Mouse (Mus musculus) CH12.LX (cell line): ENCODE measurements around the gene Rrp1. TPM values are rescaled to one million over a fixed set of nuclear protein-coding genes. Genes with fewer than 3 reads are reported as not detected.
A peak's percentile ranks its signal among the peaks of the same experiment; 100 is the strongest.

Experiments used
- DNase-seq: peaks from one replicate; pipeline ENCODE4 v3.0.0-alpha.2; 2013; ENCODE audit errors: extremely low read depth
- H3K27ac ChIP-seq: 2 replicates; pipeline ENCODE4 v1.5.1; 2012; ENCODE audit warnings: low read depth, mild to moderate bottlenecking, control low read depth, moderate library complexity; ENCODE audit not compliant: insufficient read depth
- H3K27me3 ChIP-seq: replicated peaks from 2 replicates; pipeline ENCODE3; 2012; ENCODE audit warnings: inconsistent platforms
- H3K36me3 ChIP-seq, 2 experiments: replicated peaks in 1 of 2; 2 replicates each; pipeline versions ENCODE3 to v1.6.1; 2012; ENCODE audit warnings: inconsistent platforms in 1 of 2, low read length in 1 of 2, mild to moderate bottlenecking in 1 of 2, mixed read lengths in 1 of 2, moderate library complexity in 1 of 2; ENCODE audit not compliant: control insufficient read depth in 1 of 2, insufficient read depth in 1 of 2
- H3K4me1 ChIP-seq, 2 experiments: 2 replicates each; pipeline ENCODE4 v1.6.1; 2012; ENCODE audit warnings: inconsistent platforms in 1 of 2, moderate library complexity in 1 of 2; ENCODE audit not compliant: insufficient read depth in 2 of 2, control insufficient read depth in 1 of 2
- H3K4me2 ChIP-seq: 2 replicates; pipeline ENCODE4 v1.6.1; 2012; ENCODE audit warnings: low read depth, mild to moderate bottlenecking, control low read depth; ENCODE audit not compliant: poor library complexity, insufficient read depth, severe bottlenecking
- H3K4me3 ChIP-seq, 3 experiments: fragments of 150-350 bp in 1 of 3; sonication (generic) in 1 of 3; replicated peaks in 1 of 3; 2 replicates each; pipeline versions ENCODE3 to v1.5.1; 2011 to 2012; ENCODE audit warnings: low read depth in 2 of 3, low read length in 2 of 3, mild to moderate bottlenecking in 2 of 3, moderate library complexity in 2 of 3, control low read depth in 1 of 3, improper control_type of control experiment in 1 of 3, inconsistent platforms in 1 of 3, mixed read lengths in 1 of 3; ENCODE audit not compliant: poor library complexity in 1 of 3
- H3K79me2 ChIP-seq: replicated peaks from 2 replicates; pipeline ENCODE4 v1.6.1; 2012; ENCODE audit warnings: mild to moderate bottlenecking, moderate library complexity; ENCODE audit not compliant: control insufficient read depth, poor library complexity, insufficient read depth, severe bottlenecking; ENCODE audit errors: extremely low read depth
- H3K9ac ChIP-seq: 2 replicates; pipeline ENCODE4 v1.6.1; 2012; ENCODE audit warnings: low read depth, mild to moderate bottlenecking, control low read depth, moderate library complexity; ENCODE audit not compliant: insufficient read depth
- H3K9me3 ChIP-seq: replicated peaks from 2 replicates; pipeline ENCODE3; 2012; ENCODE audit warnings: low read length, inconsistent platforms, mixed read lengths
- CHD1 ChIP-seq: IDR thresholded peaks from 2 replicates; pipeline ENCODE4 v1.6.1; 2012; ENCODE audit warnings: low read depth, low read length, improper control_type of control experiment, inconsistent platforms
- E2F4 ChIP-seq: IDR thresholded peaks from 2 replicates; pipeline ENCODE4 v1.6.1; 2011; ENCODE audit warnings: low read depth, low read length, improper control_type of control experiment; ENCODE audit not compliant: insufficient replicate concordance
- EP300 ChIP-seq: IDR thresholded peaks from 2 replicates; pipeline ENCODE4 v1.6.1; 2011; ENCODE audit warnings: low read length, improper control_type of control experiment
- GABPA ChIP-seq: IDR thresholded peaks from 2 replicates; pipeline ENCODE4 v1.6.1; 2012; ENCODE audit warnings: low read depth, low read length, improper control_type of control experiment, inconsistent platforms; ENCODE audit not compliant: insufficient replicate concordance
- IRF4 ChIP-seq: IDR thresholded peaks from 2 replicates; pipeline ENCODE4 v1.6.1; 2014; ENCODE audit warnings: low read depth, mild to moderate bottlenecking, inconsistent platforms, low read length, improper control_type of control experiment
- JUN ChIP-seq: IDR thresholded peaks from 2 replicates; pipeline ENCODE4 v1.6.1; 2011; ENCODE audit warnings: low read depth, mild to moderate bottlenecking, low read length, improper control_type of control experiment, moderate library complexity; ENCODE audit not compliant: insufficient read depth
- JUND ChIP-seq: conservative IDR thresholded peaks from 2 replicates; pipeline ENCODE4 v1.6.1; 2011; ENCODE audit warnings: low read depth, low read length, improper control_type of control experiment
- KAT2A ChIP-seq: IDR thresholded peaks from 2 replicates; pipeline ENCODE4 v1.6.1; 2012; ENCODE audit warnings: low read length, improper control_type of control experiment, inconsistent platforms; ENCODE audit not compliant: insufficient replicate concordance
- MAFK ChIP-seq: IDR thresholded peaks from 2 replicates; pipeline ENCODE4 v1.6.1; 2011; ENCODE audit warnings: low read length, improper control_type of control experiment; ENCODE audit not compliant: insufficient replicate concordance
- MAX ChIP-seq: IDR thresholded peaks from 2 replicates; pipeline ENCODE4 v1.6.1; 2011; ENCODE audit warnings: low read length, improper control_type of control experiment
- MAZ ChIP-seq: IDR thresholded peaks from 2 replicates; pipeline ENCODE4 v1.6.1; 2012; ENCODE audit warnings: low read depth, mild to moderate bottlenecking, inconsistent platforms, low read length, improper control_type of control experiment, moderate library complexity
- MXI1 ChIP-seq: IDR thresholded peaks from 2 replicates; pipeline ENCODE4 v1.6.1; 2011; ENCODE audit warnings: mild to moderate bottlenecking, low read depth, low read length, improper control_type of control experiment
- MYC ChIP-seq: IDR thresholded peaks from 2 replicates; pipeline ENCODE4 v1.6.1; 2011; ENCODE audit warnings: low read depth, mild to moderate bottlenecking, improper control_type of control experiment, low read length
- NRF1 ChIP-seq: IDR thresholded peaks from 2 replicates; pipeline ENCODE4 v1.6.1; 2014; ENCODE audit warnings: low read depth, mild to moderate bottlenecking, inconsistent platforms, low read length, improper control_type of control experiment, moderate library complexity
- POLR2A ChIP-seq: IDR thresholded peaks from 2 replicates; pipeline ENCODE4 v1.6.1; 2011; ENCODE audit warnings: low read depth, mild to moderate bottlenecking, improper control_type of control experiment, low read length
- POLR2AphosphoS2 ChIP-seq: IDR thresholded peaks from 2 replicates; pipeline ENCODE4 v1.6.1; 2011; ENCODE audit warnings: low read depth, low read length, improper control_type of control experiment
- RAD21 ChIP-seq: IDR thresholded peaks from 2 replicates; pipeline ENCODE4 v1.6.1; 2011; ENCODE audit warnings: low read depth, mild to moderate bottlenecking, low read length, improper control_type of control experiment, moderate library complexity
- RCOR1 ChIP-seq: conservative IDR thresholded peaks from 2 replicates; pipeline ENCODE4 v1.6.1; 2012; ENCODE audit warnings: low read depth, mild to moderate bottlenecking, inconsistent platforms, low read length, improper control_type of control experiment
- TCF12 ChIP-seq: IDR thresholded peaks from 2 replicates; pipeline ENCODE4 v1.6.1; 2014; ENCODE audit warnings: low read depth, mild to moderate bottlenecking, inconsistent platforms, low read length, improper control_type of control experiment
- UBTF ChIP-seq: IDR thresholded peaks from 2 replicates; pipeline ENCODE4 v1.6.1; 2012; ENCODE audit warnings: low read depth, mild to moderate bottlenecking, inconsistent platforms, low read length, improper control_type of control experiment, moderate library complexity
- USF2 ChIP-seq: conservative IDR thresholded peaks from 2 replicates; pipeline ENCODE4 v1.6.1; 2011; ENCODE audit warnings: low read depth, low read length, improper control_type of control experiment
- ZNF384 ChIP-seq: IDR thresholded peaks from 2 replicates; pipeline ENCODE4 v1.6.1; 2012; ENCODE audit warnings: low read depth, low read length, improper control_type of control experiment, inconsistent platforms
- dilution Hi-C: fragments of 300-500 bp; cut with MboI; formaldehyde crosslinking; loops from 2 replicates; pipeline ENCODE4 v1.14.3; 2020; ENCODE audit warnings: low sequenced_read_pairs; ENCODE audit not compliant: extremely low pct_unique_long_range_greater_than_20kb, extremely low pct_ligation_motif_present
- in situ Hi-C: fragments of 300-500 bp; cut with MboI; formaldehyde crosslinking; loops from 3 replicates; pipeline ENCODE4 v1.14.3; 2019; ENCODE audit warnings: low sequenced_read_pairs, low pct_ligation_motif_present, low pct_unique_long_range_greater_than_20kb, mixed read lengths
- polyA plus RNA-seq: library from polyadenylated mRNA; unstranded; fragments of >175 nt; gene quantifications from 2 replicates; pipeline ENCODE4 v1.2.1, GENCODE M21; 2012; ENCODE audit warnings: low read depth; ENCODE audit not compliant: insufficient read length
- total RNA-seq, 2 experiments: library from RNA; depleted of rRNA; stranded (reverse); fragments of 300-350 nt in 1 of 2; fragments of >200 nt in 1 of 2; gene quantifications; 2 replicates each; pipeline ENCODE4 v1.2.3; 2012 to 2014

Gene Rrp1
- total and polyA plus RNA-seq, 3 experiments = 138 to 327 (median 189) TPM

- H3K4me3 ChIP-seq = peak overlapping the region; percentile 97 to 99 (median 98)
- no peak for DNase-seq
- dilution Hi-C loops (no loop called here), in situ Hi-C loops (no loop called here)
- peaks cover 36% of the 10 kb centered on the region for H3K79me2 ChIP-seq
- peak overlapping the region; percentile 53 for H3K4me2 ChIP-seq
- H3K9me3 ChIP-seq = no peaks in the 10 kb centered on the region
- peaks cover 29 to 33% of the 10 kb centered on the region in 2 experiments for H3K36me3 ChIP-seq
- H3K27ac ChIP-seq = no peak overlapping the region
- no peaks in the 10 kb centered on the region for H3K27me3 ChIP-seq
- TF ChIP-seq NRF1 (no peak), USF2 (no peak), RAD21 (no peak)
- 0 out of 2 replicates have a peak overlapping the region, but pooled peaks have one; percentile 11 for H3K9ac ChIP-seq
- peaks cover 4 to 47% of the 10 kb centered on the region in 2 experiments for H3K4me1 ChIP-seq
Observed at GRCm38 (mm10) chr10:78413152-78413520, 293 bp upstream of the Rrp1 start.

DNA sequence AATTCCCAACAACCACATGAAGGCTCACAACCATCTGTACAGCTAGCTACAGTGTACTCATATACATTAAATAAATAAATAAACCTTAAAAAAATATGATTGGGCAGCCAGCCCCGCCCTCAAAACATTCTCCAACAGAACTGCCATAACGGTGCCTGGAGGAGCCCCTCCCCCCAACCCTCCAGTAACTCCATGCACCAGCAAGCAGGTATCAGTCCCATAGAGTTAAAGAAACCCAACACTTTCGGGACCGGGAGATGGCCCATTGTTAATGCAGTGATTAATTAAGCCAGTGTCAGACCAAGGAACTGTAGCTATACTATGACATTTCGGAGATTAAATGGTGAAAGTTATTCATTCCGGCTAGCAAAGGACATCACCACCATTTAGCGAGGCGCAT, 992 bp downstream of the Rrp1 start:
- Histone ChIP-seq H3K4me2 (peak overlapping the region; percentile 90), H3K4me3 (peak overlapping the region; percentile 97 to 99 (median 98))
- TF ChIP-seq JUND = no peak
- TF ChIP-seq EP300 = no peak
- no peak for TF ChIP-seq CHD1
- TF ChIP-seq POLR2AphosphoS2 = no peak
- TF ChIP-seq, all 38 proteins: peak for 0
- Histone ChIP-seq H3K36me3 (peaks cover 38 to 44% of the 10 kb centered on the region in 2 experiments), H3K27ac (no peak overlapping the region), H3K27me3 (no peaks in the 10 kb centered on the region), H3K9me3 (no peaks in the 10 kb centered on the region), H3K79me2 (peaks cover 36% of the 10 kb centered on the region), H3K9ac (peak overlapping the region; percentile 80), H3K4me1 (peaks cover 4 to 45% of the 10 kb centered on the region in 2 experiments)
- DNase-seq = no peak
- dilution Hi-C loops (no loop called here), in situ Hi-C loops (no loop called here)

- Histone ChIP-seq H3K27ac (no peak overlapping the region), H3K4me2 (no peak overlapping the region), H3K79me2 (peaks cover 36% of the 10 kb centered on the region), H3K36me3 (peaks cover 63 to 68% of the 10 kb centered on the region in 2 experiments), H3K9me3 (no peaks in the 10 kb centered on the region), H3K4me1 (peaks cover 4 to 56% of the 10 kb centered on the region in 2 experiments), H3K9ac (no peak overlapping the region), H3K4me3 (no peak overlapping the region), H3K27me3 (no peaks in the 10 kb centered on the region)
- no peak for DNase-seq
- in situ Hi-C loops = no loop called here
- TF ChIP-seq JUN (no peak), EP300 (no peak), MYC (no peak), MAX (no peak), ZNF384 (no peak), TCF12 (no peak), NRF1 (no peak), JUND (no peak), POLR2A (no peak), MAFK (no peak), E2F4 (no peak), KAT2A (no peak), RCOR1 (no peak), IRF4 (no peak), MXI1 (no peak), UBTF (no peak), MAZ (no peak), GABPA (no peak)
- dilution Hi-C loops = no loop called here
Observed at GRCm38 (mm10) chr10:78409035-78409788, 3.6 kb downstream of the Rrp1 start.
